Mouse (Mus musculus) hematopoietic stem cell, adult 5-6 weeks (primary cell): ENCODE results near the gene Sh2b1. TPM values are rescaled to one million over a fixed set of nuclear protein-coding genes. Genes with fewer than 3 reads are reported as not detected.

Experiments used
- ATAC-seq, 2 experiments: fragments of 125-278 bp in 1 of 2; replicated peaks in 1 of 2; 2 replicates each; pipeline ENCODE4 v1.8.0; 2016 to 2017; ENCODE audit warnings: inconsistent platforms in 2 of 2, mild to moderate bottlenecking in 2 of 2, moderate number of reproducible peaks in 2 of 2, low read depth in 1 of 2, moderate TSS enrichment in 1 of 2; ENCODE audit not compliant: low FRiP score in 2 of 2, poor library complexity in 2 of 2, severe bottlenecking in 2 of 2, insufficient read depth in 1 of 2, low TSS enrichment in 1 of 2
- total RNA-seq: library from RNA; stranded (forward); fragments of 172-1452, 232-1000 nt; gene quantifications from 2 replicates; pipeline ENCODE4 v1.2.3, GENCODE M21; 2017

Sh2b1 gene
- 15.3 and 20.9 TPM in 2 replicates for total RNA-seq

DNA sequence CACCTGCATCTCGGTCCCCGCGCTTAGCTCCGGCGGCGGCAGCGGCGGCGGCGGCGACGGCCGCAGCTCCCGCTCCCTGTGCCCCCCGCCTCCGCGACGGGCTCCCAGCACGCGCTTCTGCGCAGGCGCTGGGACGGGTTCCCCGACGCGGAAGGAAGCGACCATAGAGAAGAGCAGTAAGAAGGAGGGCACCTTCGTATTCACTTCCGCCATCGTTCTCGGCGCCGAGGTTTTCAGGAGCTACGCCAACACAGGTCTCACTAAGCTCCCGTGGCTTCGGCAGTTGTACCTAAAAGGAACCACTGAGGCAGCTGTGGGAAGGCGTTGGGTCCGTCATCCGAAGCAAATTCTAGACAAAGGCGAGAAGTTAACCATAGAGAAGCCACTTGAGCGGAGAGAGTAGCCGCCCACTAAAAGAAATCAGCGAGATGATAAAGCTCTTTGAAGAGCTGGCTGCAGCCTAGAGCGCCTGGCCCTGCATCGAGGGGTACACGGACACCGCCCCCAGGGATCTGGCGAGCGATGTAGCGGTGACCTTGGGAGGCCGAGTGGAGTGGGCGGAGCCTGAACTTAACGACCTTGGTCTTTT lies at the start of gene Sh2b1:
Gene Sh2b1 (minus strand): TSS at position 432 of the 589 bp plus-strand sequence.
- ATAC-seq = peak; percentile 77 to 81

DNA sequence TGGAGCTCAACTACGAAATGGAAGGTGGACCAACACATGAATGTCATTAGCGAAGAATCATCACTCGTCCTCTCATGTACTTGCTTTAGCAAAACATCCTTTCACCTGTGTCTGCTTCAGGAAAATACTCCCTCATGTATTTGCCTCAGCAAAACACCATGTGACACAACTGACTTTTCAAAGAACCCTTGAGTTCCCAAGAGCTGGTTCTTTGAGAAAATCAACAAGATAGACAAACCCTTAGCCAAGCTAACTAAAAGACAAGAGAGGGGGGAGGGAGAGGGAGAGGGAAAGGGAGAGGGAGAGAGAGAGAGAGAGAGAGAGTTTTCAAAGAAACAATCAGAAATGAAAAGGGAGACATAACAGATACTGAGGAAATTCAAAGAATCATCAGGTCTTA lies 48.1 kb upstream of the Sh2b1 start:
- no peak for ATAC-seq

DNA sequence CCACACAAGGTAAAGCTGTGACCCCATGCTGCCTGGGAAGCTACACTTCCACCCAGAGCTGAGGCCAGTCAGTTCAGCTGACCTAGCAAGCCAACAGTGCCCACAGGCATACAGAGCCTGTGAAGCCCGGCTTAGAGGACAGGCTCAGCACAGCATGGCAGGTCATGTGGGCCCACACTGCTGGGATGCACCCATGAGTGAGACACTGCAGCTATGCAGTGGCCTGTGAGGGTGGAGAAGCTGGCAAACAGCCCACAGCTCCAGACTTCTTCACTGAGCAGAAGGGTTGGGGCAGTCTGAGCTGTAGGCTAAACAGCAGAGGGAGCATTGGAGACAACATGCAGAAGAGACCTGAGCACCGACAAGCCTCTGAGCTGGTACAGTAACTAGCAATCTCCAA lies 44.3 kb upstream of the Sh2b1 start:
- no peak for ATAC-seq

DNA sequence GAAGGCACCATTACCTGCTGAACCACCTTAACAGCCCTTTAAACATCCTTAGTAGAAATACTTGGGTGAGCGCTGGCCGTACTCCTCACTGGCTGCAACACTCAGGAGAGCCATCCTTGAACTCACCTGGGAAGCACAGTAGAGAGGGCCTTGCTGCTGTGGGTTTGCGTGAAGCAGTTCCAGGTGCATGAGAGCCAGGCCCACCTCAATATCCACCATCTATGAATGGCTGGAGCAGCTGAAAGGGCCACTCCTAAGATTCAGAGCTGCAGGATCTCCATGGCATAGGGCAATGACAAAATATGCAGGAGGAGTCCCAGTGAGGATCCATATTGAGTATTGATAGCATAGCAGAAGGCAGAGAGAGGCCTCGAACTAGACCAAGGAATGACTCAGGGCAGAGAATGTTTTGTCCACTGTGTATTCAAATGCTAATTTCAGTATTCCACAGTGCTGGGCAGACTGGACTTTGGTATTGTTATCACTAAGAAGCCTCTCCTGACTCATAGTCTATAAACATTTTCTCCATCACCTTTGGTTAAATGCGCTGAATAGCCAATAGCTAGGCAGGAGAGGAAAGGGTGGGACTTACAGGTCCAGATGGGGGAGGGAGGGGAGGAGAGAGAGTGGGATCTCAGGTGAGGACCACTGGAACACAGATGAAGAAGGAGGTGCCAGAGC lies 43.2 kb upstream of the Sh2b1 start:
- ATAC-seq = no peak

DNA sequence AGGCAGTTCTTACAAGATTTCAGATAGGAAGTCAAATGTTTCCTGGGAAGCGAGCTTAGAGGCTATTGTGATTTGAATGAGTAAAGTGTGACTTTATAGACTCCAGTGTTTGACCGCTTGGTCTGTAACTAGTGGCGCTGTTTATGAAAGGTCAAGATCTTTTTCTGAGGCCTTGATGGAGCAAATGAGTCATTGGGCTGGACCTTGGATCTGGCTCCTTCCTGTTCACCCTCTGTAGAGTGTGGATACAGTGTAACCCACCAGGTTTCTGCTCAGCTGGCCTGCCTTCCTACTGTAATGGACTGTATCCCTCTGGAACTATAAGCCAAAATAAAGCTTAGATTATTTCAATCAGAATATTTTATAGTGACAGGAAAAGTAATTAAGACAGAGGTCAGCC lies 36.1 kb upstream of the Sh2b1 start:
- ATAC-seq = no peak

DNA sequence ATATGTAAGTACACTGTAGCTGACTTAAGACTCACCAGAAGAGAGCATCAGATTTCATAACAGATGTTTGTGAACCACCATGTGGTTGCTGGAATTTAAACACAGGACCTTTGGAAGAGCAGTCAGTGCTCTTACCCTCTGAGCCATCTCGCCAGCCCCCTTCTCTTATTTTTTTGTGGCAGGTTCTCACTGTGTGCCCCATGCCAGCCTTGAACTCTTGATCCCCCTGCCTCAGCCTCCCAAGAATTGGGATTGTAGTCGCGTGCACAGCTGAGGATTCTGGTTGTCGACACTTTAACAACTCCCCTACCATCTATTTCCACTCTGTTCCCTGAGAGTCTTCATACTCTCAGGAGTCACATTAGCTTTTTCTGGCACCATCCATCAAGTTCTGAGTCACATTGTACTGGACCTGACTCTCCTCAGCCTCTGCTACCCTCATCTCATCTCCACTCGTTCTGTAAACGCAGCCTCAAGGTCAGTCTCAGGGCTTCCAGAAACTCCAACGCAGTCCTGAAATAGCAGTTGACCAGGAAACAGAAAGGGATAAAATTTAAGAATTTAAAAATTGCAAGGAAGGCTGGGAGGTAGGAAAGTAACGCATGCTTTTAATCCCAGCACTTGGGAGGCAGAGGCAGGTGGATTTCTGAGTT lies 32.0 kb upstream of the Sh2b1 start:
- no peak for ATAC-seq

DNA sequence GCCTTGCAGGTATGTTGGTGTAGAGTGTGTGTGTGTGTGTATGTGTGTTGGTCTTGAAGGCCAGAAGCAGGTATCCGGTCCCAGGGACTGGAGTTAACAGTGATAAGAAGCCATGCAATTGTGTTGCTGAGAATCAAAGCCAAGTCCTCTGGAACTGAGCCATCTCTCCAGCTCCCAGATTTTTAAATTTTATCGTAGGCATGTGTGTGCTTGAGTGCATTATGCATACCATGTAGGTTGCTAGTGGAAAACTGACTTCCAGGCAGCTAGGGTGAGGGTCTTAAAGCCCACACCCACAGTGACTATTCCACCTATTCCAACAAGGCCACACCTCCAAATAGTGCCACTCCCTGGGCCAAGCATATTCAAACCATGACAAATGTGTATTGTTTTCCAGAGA lies 29.7 kb upstream of the Sh2b1 start:
- no peak for ATAC-seq

DNA sequence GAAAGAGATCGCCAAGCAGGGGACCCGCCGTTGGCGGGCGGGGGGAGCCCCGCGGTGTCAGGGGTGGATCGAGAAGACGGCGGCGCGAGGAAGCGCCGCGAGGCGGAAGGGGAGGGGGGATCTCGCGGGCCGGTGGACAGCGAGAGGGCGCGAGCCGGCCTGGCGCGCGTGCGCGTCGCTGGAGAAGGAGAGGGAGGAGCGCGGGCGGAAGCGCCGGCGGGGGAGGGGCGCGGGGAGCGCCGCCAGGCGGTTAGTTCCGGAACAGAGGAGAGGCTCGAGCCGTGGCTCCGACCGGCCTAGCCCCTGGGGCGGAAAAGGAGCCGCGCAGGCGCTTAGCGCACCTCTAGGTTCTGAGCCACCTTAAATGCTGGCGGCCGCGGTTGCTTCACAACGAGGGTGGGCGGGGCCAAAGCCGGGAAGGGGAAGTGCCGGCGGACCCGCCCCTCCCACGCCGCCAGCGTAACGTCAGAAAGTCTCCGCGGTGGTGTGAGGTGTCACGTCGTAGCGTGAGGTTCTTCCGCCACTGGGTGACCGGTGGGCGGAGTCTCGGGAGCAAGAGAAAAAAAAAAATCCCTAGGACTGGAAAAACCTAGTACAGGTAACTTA lies 28.2 kb upstream of the Sh2b1 start, which contains the start of gene Atxn2l:
Gene Atxn2l (minus strand): TSS at position 165 of the 606 bp plus-strand sequence.
- ATAC-seq = peak; percentile 65 to 79

DNA sequence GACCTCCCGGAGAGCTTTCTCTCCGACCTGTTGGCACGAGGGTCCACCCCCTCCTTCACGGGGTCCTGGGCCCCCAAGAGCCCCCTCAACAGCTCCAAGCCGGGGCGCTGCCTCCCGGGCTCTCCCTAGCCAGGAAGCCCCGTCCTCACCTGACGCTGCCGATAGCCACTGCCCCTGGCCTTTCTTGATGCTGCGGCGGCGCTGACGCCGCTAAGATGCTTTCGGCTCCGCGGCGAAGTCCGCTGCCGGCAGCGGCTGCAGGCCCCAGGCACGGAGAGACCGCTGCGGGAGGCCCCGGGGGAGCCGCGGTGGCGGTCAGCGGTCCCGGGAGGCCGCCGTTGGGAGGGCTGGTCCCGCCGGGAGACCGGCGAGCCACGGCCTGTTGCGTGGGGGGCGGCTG lies 27.5 kb upstream of the Sh2b1 start:
- ATAC-seq = no peak

DNA sequence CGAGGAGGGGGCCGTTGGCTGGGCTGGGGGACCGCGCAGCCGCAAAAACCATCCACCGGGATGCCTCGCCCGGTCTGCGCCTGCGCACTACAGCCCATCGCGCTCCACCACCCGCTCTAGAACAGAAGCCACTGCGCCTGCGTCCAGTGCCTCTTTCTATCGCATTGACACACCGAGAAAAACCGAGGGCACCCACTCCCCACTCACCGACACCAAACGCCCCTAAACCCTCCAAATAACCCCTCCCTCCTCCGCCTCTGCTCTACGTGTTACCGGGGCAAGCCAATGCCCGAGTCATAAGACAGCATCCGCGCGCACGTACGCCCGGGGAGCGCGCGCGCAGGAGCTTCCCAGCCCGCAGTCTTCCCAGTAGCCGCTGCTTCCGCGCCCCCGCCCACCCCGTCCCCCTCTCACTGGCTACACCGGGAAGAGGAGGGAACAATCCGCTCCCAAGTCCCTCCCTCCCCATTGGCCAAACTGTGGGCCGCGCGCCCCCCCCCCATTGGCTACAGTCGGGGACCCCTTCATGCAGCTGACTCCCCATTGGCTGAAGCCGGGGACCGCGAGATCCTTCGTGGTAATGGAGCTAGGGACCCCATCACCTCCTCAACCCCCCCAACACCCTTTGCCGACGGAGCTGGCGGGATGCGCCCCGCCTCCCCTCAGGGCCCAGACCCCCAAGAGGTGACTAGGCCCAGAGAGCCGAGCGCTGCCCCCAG lies 27.0 kb upstream of the Sh2b1 start:
- ATAC-seq = peak; percentile 75 to 80

DNA sequence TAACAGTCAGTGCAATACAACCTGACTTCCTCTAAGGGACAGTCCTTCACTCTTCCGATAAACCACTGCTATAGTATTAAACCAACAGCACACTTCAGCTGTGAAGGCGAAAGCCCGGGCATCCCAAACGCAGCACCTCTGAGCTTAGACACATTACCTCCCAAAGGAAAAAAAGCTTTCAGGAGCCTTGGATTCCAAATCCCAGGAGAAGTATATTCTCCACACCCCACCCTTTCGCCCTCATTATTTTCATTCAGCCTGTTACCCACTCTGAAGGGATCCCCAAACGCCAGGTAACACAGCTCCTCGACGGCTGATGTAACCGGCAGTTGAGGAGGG lies 26.4 kb upstream of the Sh2b1 start:
- no peak for ATAC-seq

DNA sequence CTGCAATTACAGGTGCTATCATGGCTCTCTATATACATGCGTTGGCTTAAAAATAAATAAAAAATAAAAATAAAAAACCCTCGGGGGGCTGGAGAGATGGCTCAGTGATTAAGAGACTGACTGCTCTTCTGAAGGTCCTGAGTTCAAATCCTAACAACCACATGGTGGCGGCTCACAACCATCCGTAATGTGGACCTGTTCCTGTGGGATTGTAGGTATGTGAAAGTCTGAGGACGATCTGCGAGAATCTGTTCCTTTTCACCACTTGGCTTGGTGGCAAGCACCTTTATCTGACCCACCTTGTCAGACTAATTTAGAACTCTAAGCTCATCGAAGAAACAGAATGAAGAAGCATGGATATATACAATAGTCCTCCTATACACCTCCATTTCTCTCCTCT lies 24.2 kb upstream of the Sh2b1 start:
- ATAC-seq = no peak

DNA sequence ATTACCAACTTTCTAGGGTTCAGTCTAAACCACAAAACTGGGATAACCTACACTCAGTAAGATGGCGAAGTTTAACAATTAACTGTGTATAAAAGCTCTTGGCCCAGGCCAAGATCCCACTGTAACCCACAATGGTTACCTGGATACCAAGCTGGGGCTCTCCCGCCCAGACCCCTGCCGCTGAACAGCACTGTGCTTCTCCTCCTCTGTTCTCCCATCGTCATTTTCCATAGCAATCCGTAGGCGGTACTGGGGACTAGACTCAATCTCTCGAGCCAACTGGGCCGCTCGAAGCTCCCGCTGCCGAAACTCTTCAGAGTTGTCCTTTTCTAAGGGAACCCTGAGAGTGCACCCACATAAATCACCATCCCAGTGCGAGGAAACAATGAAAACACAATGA lies 22.7 kb upstream of the Sh2b1 start:
- ATAC-seq = no peak

DNA sequence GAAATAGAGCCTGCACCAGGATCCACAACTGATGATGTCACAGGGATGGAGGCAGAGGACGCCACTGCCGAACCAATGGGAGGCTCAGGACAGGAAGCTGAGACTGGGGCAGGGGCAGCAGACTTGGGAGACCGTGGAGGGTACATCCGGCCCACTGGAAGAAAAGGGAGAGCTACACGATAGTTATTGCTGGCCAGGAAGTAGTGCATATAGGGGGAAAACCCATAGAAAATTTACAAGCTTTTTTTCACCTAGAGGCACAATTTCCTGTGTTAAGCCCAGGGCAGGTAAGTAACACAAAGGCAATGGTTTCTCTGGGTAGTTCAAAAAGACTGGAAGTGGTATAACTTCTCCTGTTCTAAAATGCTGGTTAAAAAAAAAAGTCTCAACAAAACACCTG lies 21.3 kb upstream of the Sh2b1 start:
- ATAC-seq = no peak

DNA sequence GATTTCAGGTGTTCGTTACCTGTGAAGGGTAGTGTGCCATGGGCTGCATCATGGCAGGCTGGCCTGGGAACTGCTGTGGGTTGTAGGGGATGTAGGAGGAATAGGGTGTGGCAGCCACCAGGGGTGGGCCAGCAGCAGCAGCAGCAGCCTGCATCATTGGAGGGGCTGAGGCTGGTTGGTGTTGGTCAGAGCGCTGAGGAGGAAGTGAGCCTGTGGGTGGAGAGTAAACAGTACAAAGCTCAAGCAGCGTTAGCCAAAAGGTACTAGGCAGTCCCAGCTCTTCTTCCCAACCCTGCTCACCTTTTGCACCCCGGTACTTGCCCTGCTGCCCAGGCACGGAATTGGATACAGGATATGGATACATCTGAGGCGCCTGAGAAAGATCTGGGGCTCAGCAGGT lies 18.9 kb upstream of the Sh2b1 start:
- ATAC-seq = no peak

DNA sequence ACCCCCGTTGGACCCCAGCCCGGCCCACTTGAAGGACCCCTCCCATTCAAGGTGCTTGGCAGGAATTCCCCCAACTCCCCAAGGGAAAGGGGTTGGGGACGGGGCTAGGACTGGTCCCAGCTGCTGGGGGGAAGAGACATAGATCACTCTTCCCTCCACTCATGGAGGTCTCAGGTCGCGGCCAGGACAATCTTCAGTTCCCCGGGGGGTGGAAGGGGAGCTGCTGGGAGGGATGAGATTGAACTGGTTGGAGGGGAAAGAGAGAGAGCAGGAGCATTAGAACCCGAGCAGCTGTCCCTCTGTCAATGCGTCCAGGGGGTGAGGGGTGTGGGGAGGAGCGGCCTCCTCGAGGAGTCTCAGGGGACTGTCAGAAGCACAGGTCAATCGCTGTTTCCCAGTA lies 16.7 kb upstream of the Sh2b1 start:
- no peak for ATAC-seq

DNA sequence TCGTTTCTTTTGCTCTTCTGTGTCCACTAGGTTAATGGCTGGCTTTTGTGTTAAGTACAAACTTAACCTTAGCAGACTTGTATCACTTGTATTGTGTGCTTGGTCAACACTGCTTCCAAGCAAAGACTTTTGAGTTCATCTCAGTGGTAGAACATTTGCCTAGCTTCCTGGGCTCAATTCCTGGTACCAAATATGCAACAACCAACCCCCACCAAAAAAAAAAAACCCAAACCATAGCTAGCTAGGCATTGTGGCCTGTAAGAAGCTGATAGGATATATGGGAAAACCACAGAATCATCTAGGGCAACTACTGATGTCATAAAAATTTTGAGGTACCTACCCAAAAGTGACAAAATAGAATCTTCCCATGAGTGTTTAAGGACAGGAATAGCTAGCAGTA lies 15.8 kb upstream of the Sh2b1 start:
- ATAC-seq = no peak
